Mouse (Mus musculus) embryonic facial prominence, embryonic 11.5 days (tissue): ENCODE measurements around the gene Dcdc2b. TPM values are rescaled to one million over a fixed set of nuclear protein-coding genes. Genes with fewer than 3 reads are reported as not detected.

ENCODE experiments used
- ATAC-seq: fragments of 200-750 bp; cut with Nextera tagmentation; replicated peaks from 2 replicates; pipeline ENCODE4 v1.8.0; 2017; ENCODE audit warnings: low read depth; ENCODE audit not compliant: insufficient number of reproducible peaks, low FRiP score, low TSS enrichment
- DNase-seq: peaks from one replicate; pipeline ENCODE4 v3.0.0-alpha.2; 2015; ENCODE audit warnings: low spot score
- H3K27ac ChIP-seq: fragments of 300-500 bp; sonication (generic); replicated peaks from 2 replicates; pipeline ENCODE4 v1.5.1; 2014; ENCODE audit warnings: mild to moderate bottlenecking, low read depth, low read length, control low read depth
- H3K27me3 ChIP-seq: fragments of 300-500 bp; sonication (generic); 2 replicates; pipeline ENCODE4 v1.6.1; 2014; ENCODE audit warnings: mild to moderate bottlenecking, low read length, moderate library complexity, mixed read lengths; ENCODE audit not compliant: control insufficient read depth, insufficient read depth
- H3K36me3 ChIP-seq: fragments of 300-500 bp; sonication (generic); replicated peaks from 2 replicates; pipeline ENCODE4 v1.6.1; 2014; ENCODE audit warnings: low read depth, mild to moderate bottlenecking, low read length, moderate library complexity, mixed read lengths; ENCODE audit not compliant: control insufficient read depth, insufficient read depth
- H3K4me1 ChIP-seq: fragments of 300-500 bp; sonication (generic); 2 replicates; pipeline ENCODE4 v1.6.1; 2014; ENCODE audit warnings: low read length, mixed read lengths; ENCODE audit not compliant: control insufficient read depth, insufficient read depth
- H3K4me2 ChIP-seq: fragments of 300-500 bp; sonication (generic); 2 replicates; pipeline ENCODE4 v1.6.1; 2014; ENCODE audit warnings: low read depth, mild to moderate bottlenecking, control low read depth, low read length, moderate library complexity
- H3K4me3 ChIP-seq: fragments of 300-500 bp; sonication (generic); 2 replicates; pipeline ENCODE4 v1.5.1; 2014; ENCODE audit warnings: low read depth, low read length, control low read depth
- H3K9ac ChIP-seq: fragments of 300-500 bp; sonication (generic); replicated peaks from 2 replicates; pipeline ENCODE4 v1.6.1; 2014; ENCODE audit warnings: mild to moderate bottlenecking, control low read depth, low read length
- H3K9me3 ChIP-seq: fragments of 300-500 bp; sonication (generic); replicated peaks from 2 replicates; pipeline ENCODE4 v1.6.1; 2016; ENCODE audit warnings: mild to moderate bottlenecking, low read length, inconsistent platforms, mixed read lengths; ENCODE audit not compliant: control insufficient read depth
- WGBS: fragments of 180-500 bp; shearing (Covaris S2); extraction: QIAGEN DNeasy Blood & Tissue Kit; methylation state at CpG from one replicate; pipeline ENCODE4 v1.1.7; 2014; 5-methylcytosine and 5-hydroxymethylcytosine counted together
- polyA plus RNA-seq: library from polyadenylated mRNA; unstranded; fragments of >200 nt; fragmentation: Nextera tagmentation; extraction: Ambion mirVana; gene quantifications from 2 replicates; pipeline ENCODE4 v1.2.1, GENCODE M21; 2014

Dcdc2b gene
- polyA plus RNA-seq, 1 experiment from 2014 or later, result 1.2 TPM

- H3K9me3 ChIP-seq, result no peaks in the 10 kb centered on the region
- peak within 1 kb of the TSS; percentile 87 for H3K4me2 ChIP-seq
- H3K4me1 ChIP-seq, result 0 out of 2 replicates have a peak, but pooled peaks cover 4% of the 10 kb centered on the region
- peaks cover 8% of the 10 kb centered on the region for H3K36me3 ChIP-seq
- 1% methylated on average over 60 of the region's 60 CpGs for WGBS
- DNase-seq, result peak; percentile 99
- H3K27ac ChIP-seq, result peak within 1 kb of the TSS; percentile 78
- no peaks in the 10 kb centered on the region for H3K27me3 ChIP-seq
- peak; percentile 94 for ATAC-seq
- peak within 1 kb of the TSS; percentile 66 for H3K4me3 ChIP-seq
- peak within 1 kb of the TSS; percentile 83 for H3K9ac ChIP-seq
Observed at GRCm38 (mm10) chr4:129640638-129641467, 26.8 kb upstream of the Dcdc2b start, which contains the start of gene Txlna. TSS of gene Txlna (minus strand) at chr4:129641065.

- Histone ChIP-seq H3K4me2 (peak overlapping the region; percentile 87), H3K27me3 (no peaks in the 10 kb centered on the region), H3K27ac (peak overlapping the region; percentile 78), H3K4me1 (0 out of 2 replicates have a peak, but pooled peaks cover 4% of the 10 kb centered on the region), H3K9me3 (no peaks in the 10 kb centered on the region), H3K9ac (peak overlapping the region; percentile 83), H3K36me3 (peaks cover 10% of the 10 kb centered on the region), H3K4me3 (peak overlapping the region; percentile 66)
- DNase-seq (no peak), ATAC-seq (no peak)
- WGBS, result 7% methylated on average over 17 of the region's 17 CpGs
Observed at GRCm38 (mm10) chr4:129640101-129640637, 26.1 kb upstream of the Dcdc2b start.

GRCm38 (mm10) chr4:129639221-129639620 is 25.2 kb upstream of the Dcdc2b start:
- Histone ChIP-seq H3K27ac (no peak overlapping the region), H3K9ac (no peak overlapping the region; the same call in 1 of the 2 replicates)
- WGBS, result 90% methylated on average over 15 of the region's 15 CpGs

GRCm38 (mm10) chr4:129633852-129634251 is 19.8 kb upstream of the Dcdc2b start:
- no peaks in the 10 kb centered on the region for H3K4me1 ChIP-seq
- 91% methylated on average over 6 of the region's 6 CpGs for WGBS
- no peak overlapping the region for H3K4me3 ChIP-seq
- no peak overlapping the region for H3K27ac ChIP-seq
- ATAC-seq (no peak), DNase-seq (no peak)
- H3K4me2 ChIP-seq, result no peak overlapping the region
- no peaks in the 10 kb centered on the region for H3K27me3 ChIP-seq
- peaks cover 35% of the 10 kb centered on the region for H3K36me3 ChIP-seq
- H3K9me3 ChIP-seq, result no peaks in the 10 kb centered on the region
- no peak overlapping the region for H3K9ac ChIP-seq

More at GRCm38 (mm10) chr4:129639221-129639620, 25.2 kb upstream of the Dcdc2b start:
- no peak for ATAC-seq
- DNase-seq, result no peak
- H3K36me3 ChIP-seq, result peaks cover 10% of the 10 kb centered on the region
- peak overlapping the region; percentile 87 for H3K4me2 ChIP-seq
- H3K9me3 ChIP-seq, result no peaks in the 10 kb centered on the region
- no peaks in the 10 kb centered on the region for H3K27me3 ChIP-seq
- H3K4me3 ChIP-seq, result no peak overlapping the region
- H3K4me1 ChIP-seq, result 0 out of 2 replicates have a peak, but pooled peaks cover 4% of the 10 kb centered on the region

GRCm38 (mm10) chr4:129631867-129632266 is 17.8 kb upstream of the Dcdc2b start:
- Histone ChIP-seq H3K4me1 (no peaks in the 10 kb centered on the region), H3K9me3 (no peaks in the 10 kb centered on the region), H3K4me2 (no peak overlapping the region), H3K36me3 (peaks cover 39% of the 10 kb centered on the region), H3K9ac (no peak overlapping the region), H3K4me3 (no peak overlapping the region), H3K27me3 (no peaks in the 10 kb centered on the region), H3K27ac (no peak overlapping the region)
- no peak for ATAC-seq
- no peak for DNase-seq
- WGBS, result 92% methylated on average over 12 of the region's 12 CpGs

- H3K36me3 ChIP-seq, result peaks cover 41% of the 10 kb centered on the region
- ATAC-seq (no peak), DNase-seq (no peak)
- H3K4me2 ChIP-seq, result no peak overlapping the region
- WGBS, result 90% methylated on average over 4 of the region's 4 CpGs
- H3K27me3 ChIP-seq, result no peaks in the 10 kb centered on the region
- no peaks in the 10 kb centered on the region for H3K4me1 ChIP-seq
- no peak overlapping the region for H3K27ac ChIP-seq
- H3K9me3 ChIP-seq, result no peaks in the 10 kb centered on the region
- H3K4me3 ChIP-seq, result no peak overlapping the region
- no peak overlapping the region for H3K9ac ChIP-seq
Observed at GRCm38 (mm10) chr4:129630944-129631343, 16.9 kb upstream of the Dcdc2b start.

GRCm38 (mm10) chr4:129626035-129626434 is 12.0 kb upstream of the Dcdc2b start:
- Histone ChIP-seq H3K4me2 (no peak overlapping the region), H3K9ac (no peak overlapping the region), H3K4me3 (no peak overlapping the region; the same call in 1 of the 2 replicates), H3K36me3 (peaks cover 23% of the 10 kb centered on the region), H3K4me1 (peaks cover 4% of the 10 kb centered on the region; the same call in 1 of the 2 replicates), H3K27ac (no peak overlapping the region), H3K27me3 (no peaks in the 10 kb centered on the region), H3K9me3 (no peaks in the 10 kb centered on the region)
- no peak for DNase-seq
- WGBS, result 79% methylated on average over 6 of the region's 6 CpGs
- ATAC-seq, result no peak

GRCm38 (mm10) chr4:129625496-129625895 is 11.4 kb upstream of the Dcdc2b start:
- 42% methylated on average over 4 of the region's 4 CpGs for WGBS
- no peak for ATAC-seq
- Histone ChIP-seq H3K4me1 (peaks cover 4% of the 10 kb centered on the region; the same call in 1 of the 2 replicates), H3K27me3 (no peaks in the 10 kb centered on the region), H3K9ac (no peak overlapping the region; the same call in 1 of the 2 replicates), H3K27ac (no peak overlapping the region), H3K4me3 (no peak overlapping the region; the same call in 1 of the 2 replicates), H3K9me3 (no peaks in the 10 kb centered on the region), H3K4me2 (no peak overlapping the region), H3K36me3 (peaks cover 21% of the 10 kb centered on the region)
- DNase-seq, result no peak
